Mouse (Mus musculus) inflammation-experienced regulatory T-cells, adult 6 months (primary cell): ENCODE data around the gene Fxyd5. TPM values are rescaled to one million over a fixed set of nuclear protein-coding genes. Genes with fewer than 3 reads are reported as not detected.

ENCODE experiments used
- polyA plus RNA-seq, 3 experiments: library from polyadenylated mRNA; unstranded; fragments of 100-300 nt; shearing (Covaris generic); gene quantifications; one replicate each; pipeline ENCODE4 v1.2.1; 2017

Gene Fxyd5
- polyA plus RNA-seq, 3 experiments from 2014 or later, result 1,847 to 2,152 (median 2,080) TPM

Other genes with a start within 250 kb of the Fxyd5 start
- 1 to 10 TPM in 1 of 3 experiments, under 1 TPM in 2; 0.50 to 3.1 (median 0.82) TPM for gene Ffar2, start 218.7 kb downstream of the Fxyd5 start, polyA plus RNA-seq
- under 1 TPM in 1 of 3 experiments, not detected in 2; 0.27 TPM for gene Ffar3, start 186.3 kb downstream of the Fxyd5 start, polyA plus RNA-seq
- under 1 TPM in 2 of 3 experiments, not detected in 1; 0.17 to 0.20 TPM for gene Ffar1, start 180.9 kb downstream of the Fxyd5 start, polyA plus RNA-seq
- gene Cd22, start 162.1 kb downstream of the Fxyd5 start, polyA plus RNA-seq, result 10 to 100 TPM; 10.5 to 17.5 (median 12.3) TPM
- not detected for gene Mag, start 127.6 kb downstream of the Fxyd5 start, polyA plus RNA-seq
- gene Hamp2, start 117.8 kb downstream of the Fxyd5 start, polyA plus RNA-seq, result not detected
- gene Hamp, start 98.4 kb downstream of the Fxyd5 start, polyA plus RNA-seq, result not detected
- 10 to 100 TPM in 2 of 3 experiments, 1 to 10 TPM in 1; 8.8 to 18.8 (median 13.6) TPM for gene Usf2, start 85.7 kb downstream of the Fxyd5 start, polyA plus RNA-seq
- gene Lsr, start 69.0 kb downstream of the Fxyd5 start, polyA plus RNA-seq, result 1 to 10 TPM; 1.1 to 2.1 (median 1.4) TPM
- gene Fam187b, start 68.7 kb downstream of the Fxyd5 start, polyA plus RNA-seq, result 1 to 10 TPM in 1 of 3 experiments, under 1 TPM in 2; 0.55 to 1.0 (median 0.96) TPM
- not detected for gene Fxyd7, start 9.0 kb upstream of the Fxyd5 start, polyA plus RNA-seq
- gene Fxyd1, start 14.7 kb upstream of the Fxyd5 start, polyA plus RNA-seq, result under 1 TPM in 1 of 3 experiments, not detected in 2; 0.85 TPM
- under 1 TPM in 2 of 3 experiments, not detected in 1; 0.09 to 0.13 TPM for gene Lgi4, start 16.9 kb upstream of the Fxyd5 start, polyA plus RNA-seq
- under 1 TPM in 1 of 3 experiments, not detected in 2; 0.18 TPM for gene Fxyd3, start 34.2 kb upstream of the Fxyd5 start, polyA plus RNA-seq
- gene Hpn, start 72.8 kb upstream of the Fxyd5 start, polyA plus RNA-seq, result 10 to 100 TPM in 1 of 3 experiments, 1 to 10 TPM in 2; 3.1 to 11.0 (median 8.1) TPM
- under 1 TPM in 1 of 3 experiments, not detected in 2; 0.30 TPM for gene Scn1b, start 84.5 kb upstream of the Fxyd5 start, polyA plus RNA-seq
- gene Gramd1a, start 113.4 kb upstream of the Fxyd5 start, polyA plus RNA-seq, result 100 to 1,000 TPM in 1 of 3 experiments, 10 to 100 TPM in 2; 70.7 to 113 (median 98.7) TPM
- gene Scgb2b2, start 248.0 kb upstream of the Fxyd5 start, polyA plus RNA-seq, result not detected
- not detected for gene Scgb1b2, start 249.3 kb upstream of the Fxyd5 start, polyA plus RNA-seq